Mouse (Mus musculus): ENCODE data around the gene Mrps18a.

Gene Mrps18a

DNA sequence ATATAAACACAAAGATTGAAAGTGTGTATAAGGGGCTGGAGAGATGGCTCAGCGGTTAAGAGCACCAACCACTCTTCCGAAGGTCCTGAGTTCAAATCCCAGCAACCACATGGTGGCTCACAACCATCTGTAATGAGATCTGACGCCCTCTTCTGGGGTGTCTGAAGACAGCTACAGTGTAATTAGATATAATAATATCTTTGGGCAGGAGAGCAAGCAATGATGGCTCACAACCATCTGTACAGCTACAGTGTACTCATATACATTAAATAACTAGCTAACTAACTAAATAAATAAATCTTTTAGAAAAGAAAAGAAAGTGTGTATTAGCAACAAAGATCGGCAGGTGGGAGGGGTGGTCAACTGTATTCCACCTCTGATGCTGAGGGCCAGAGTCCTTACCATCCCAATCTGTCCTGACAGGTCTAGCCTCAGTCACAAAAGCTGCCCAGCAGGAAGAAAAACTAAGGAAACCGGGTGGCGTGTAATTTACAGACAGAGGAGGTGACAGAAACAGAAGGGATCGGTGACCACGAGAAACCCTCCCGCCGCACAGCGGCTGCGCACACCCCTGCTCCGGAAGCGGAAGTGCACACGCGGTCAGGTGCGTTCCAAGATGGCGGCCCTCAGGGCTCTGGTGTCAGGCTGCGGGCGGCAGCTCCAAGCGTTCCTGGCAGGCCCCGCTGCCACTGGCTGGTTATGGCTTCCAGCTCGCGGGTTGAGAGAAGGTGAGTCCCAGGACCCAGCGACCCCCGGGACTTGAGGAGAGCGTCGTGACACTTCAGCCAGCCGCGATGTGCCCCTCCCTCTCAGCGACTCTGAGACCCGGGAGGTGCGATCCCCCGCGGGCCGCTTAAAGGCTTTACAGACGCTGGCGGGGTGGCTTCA lies at the start of gene Mrps18a:
Gene Mrps18a, plus strand, starts transcription at position 585 of the 888 bp plus-strand sequence.
- DNase-seq (ENCODE audit: low read depth, low spot score): peak; percentile 87

DNA sequence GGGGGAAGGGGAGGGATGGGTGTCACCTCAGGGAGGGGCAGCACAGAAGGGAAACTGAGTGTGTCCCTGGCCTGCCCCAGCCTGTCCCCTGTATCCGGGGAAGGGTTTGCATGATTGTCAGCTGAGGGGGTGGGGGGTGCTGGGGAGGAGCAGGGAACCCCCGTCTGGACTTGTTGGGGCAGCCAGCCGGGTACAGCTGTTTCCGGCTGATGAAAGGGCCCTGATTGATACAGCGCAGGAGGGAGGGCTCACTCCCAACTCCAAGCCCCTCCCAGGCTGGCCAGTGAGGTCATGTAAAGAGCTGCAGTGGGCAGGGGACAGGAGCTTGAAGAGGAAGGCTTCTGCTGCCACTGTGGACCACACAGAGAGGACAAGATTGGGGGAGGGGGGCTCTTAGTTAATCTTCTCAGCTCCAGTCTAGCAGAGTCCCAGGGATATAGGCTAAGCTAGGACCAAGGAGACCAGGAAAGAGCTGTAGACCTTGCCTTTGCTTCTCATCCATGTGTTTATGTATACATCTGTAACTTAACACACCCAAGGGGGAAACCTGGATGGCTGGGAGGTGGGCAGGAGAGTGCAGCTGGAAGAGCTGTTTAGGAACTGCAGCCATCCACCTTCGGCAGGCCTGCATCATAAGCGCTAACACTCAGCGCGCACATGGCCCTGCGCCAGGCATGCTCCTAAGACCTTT lies 47.4 kb upstream of the Mrps18a start:
- DNase-seq (ENCODE audit: low read depth, low spot score): no peak

DNA sequence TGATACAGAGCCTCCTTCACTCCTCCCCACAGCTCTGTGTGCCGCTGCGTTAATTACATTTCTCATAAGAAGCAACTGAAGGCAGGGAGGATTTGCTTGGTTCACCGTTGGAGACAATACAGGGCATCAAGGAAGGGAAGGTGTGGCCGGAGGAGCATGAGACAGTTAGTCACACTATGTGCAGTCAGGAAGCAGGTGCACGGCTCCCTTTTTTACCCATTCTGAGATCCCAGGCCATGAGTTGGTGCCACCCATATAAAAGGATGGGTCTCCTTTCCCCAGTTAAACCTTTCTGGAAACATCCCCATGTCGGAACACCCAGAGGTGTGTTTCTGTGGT lies 46.8 kb upstream of the Mrps18a start:
- no peak for DNase-seq (ENCODE audit: low read depth, low spot score)

DNA sequence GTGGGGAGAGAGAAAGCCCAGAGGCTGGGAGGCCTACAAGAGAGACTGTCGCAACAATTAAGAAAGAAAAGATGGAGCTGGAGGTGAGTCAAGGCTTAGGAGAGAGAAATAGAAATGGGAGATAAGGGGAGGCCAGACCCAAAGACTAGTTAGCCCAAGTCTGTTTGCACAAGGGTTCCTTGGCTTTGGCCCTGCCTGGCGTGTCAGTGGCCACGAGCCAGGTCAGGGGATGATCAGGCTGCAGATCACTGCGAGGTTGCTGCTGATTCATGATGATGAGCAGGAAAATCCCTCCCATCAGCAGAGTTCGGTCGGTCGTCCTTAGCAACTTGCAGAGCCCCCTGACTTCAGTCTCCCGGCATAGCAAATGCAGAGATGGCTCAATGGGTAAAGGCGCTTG lies 40.7 kb upstream of the Mrps18a start:
- DNase-seq (ENCODE audit: low read depth, low spot score): no peak

DNA sequence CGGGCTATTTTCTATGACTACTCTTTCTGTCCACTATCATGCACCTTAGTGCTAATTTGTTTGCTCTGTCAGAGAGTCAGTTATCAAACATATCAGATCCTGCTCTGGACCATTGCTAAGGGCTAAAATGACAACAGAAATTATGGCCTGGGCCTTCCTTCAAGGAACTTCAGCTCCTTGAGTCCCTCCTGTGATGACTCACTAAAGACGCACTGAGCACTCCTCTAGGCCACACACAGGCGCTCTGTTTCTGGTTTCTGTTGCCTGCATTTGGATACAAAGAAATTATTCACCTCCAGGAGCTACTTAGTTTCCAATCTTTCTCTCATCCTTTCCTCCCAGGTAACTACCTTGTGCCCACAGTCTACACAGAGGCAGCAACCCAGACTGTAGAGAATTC lies 39.3 kb upstream of the Mrps18a start:
- DNase-seq (ENCODE audit: low read depth, low spot score): no peak

DNA sequence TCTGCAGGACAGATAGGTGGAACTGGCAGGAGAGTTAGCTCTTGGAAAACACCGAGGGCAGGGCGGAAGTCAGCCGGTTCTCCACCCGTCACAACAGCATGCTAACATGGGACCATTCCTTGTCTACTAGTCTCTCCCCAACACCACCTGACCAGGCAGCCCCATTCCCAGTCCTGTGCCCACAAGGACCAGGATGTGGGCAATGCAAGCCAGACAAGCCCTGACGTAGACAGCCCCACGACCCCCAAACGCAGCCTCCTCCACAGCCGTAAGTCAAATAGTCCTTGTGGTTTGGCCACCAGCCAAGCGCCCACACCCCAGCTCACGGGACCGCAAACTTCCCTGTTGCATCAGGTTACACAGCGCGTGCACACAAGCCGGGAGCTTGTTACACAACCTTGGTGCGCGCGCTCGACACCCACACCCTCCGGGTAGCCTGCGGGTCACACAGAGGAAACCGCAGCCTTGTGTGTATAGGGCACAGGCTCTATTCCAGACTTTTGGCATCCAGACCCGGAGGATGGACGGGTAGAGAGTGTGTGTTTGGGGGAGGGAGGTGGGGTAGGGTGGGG lies 37.0 kb upstream of the Mrps18a start:
- DNase-seq (ENCODE audit: low read depth, low spot score): peak; percentile 92

DNA sequence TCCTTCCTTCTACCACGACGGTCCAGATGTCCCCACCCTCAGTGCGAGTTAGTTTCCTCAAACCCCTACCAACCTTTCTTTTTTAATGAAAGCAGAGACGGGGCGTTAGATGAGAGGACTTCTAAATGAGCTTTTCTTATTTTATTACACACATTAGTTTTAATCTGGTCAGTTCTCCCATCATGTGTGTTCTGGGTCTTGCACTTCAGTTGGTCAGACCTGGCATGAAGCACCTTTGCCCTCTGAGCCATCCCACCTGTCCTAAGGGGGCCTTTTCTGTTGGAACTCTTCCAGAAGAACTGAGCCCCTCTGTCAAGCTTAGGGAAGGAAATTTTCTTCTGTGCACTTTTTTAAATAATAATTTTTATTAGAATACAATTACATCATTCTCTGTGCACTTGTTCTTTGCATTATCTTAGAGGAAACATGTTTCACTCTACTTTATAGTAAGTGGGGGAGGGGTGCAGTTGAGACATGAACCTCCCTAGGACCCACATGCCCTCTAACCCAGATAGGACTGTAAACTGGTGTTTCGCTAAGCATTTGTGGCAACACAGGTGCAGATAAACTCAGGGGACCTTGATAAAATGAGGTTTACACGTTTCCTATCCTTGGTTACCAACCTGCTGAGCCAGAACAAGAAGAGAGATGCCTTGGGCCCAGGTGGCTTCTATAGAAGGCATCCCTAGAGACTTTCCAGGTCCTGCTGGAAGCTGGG lies 36.2 kb upstream of the Mrps18a start:
- DNase-seq (ENCODE audit: low read depth, low spot score): no peak

DNA sequence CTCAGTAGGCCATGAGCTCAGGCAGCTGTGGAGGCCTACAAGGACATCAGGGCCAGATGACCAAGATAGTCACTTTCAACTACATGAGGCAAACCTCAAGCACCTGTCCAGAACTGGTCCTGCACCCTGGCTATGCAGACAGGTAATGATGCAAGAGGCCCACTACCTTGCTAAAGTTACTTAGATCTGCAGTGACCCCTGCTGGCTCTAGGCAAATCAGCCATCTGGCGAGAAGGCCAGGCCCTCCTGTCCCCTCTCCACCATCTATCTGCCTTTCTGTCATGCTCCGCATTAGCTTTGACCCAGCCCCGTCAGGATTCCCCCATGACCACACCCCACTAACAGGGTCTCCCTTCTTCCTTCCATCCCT lies 35.7 kb upstream of the Mrps18a start:
- DNase-seq (ENCODE audit: low read depth, low spot score): peak; percentile 68

DNA sequence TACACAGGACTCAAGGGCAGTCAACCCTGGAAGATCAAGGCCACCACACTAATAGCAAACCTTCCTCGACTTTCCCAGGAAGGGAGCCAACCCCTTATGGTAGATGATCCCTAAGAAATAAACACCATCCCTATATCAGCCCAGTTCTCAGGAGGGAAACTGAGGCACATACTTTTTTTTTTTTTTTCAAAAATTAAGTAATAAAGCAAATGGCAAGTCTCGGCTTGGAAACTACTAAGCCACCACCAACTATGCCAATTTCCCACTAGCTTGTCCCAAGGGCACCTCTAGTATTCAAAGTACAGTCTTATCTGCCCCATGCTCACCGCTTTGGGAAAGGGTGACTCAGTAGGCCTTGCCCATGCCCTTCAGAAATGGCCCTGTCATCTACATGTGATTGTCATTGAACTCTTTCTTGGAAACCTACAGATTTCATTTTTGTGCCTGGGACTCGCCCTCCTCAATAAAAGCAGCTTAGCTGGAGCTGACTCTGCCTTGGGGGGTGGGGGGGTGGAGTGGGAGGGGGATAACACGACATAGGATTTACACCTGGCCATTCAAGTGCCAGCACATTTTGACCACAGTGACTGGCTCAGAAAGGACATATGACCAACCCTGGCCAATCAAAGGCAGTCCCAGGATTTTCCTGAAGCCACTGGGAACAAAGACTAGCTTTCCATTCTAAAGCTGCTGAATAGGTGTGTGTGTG lies 35.1 kb upstream of the Mrps18a start:
- DNase-seq (ENCODE audit: low read depth, low spot score): no peak

DNA sequence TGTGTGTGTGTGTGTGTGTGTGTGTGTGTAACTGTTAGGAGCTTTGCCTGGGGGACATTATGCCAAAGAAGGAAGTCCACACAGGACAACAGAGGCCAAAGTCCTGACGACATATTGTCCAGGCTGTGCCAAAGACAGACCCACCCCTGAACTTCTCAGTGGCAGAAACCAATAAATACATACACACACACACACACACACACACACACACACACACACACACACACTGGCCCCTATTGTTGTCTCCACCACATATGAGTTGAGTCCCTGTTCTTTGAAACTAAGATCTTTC lies 34.6 kb upstream of the Mrps18a start:
- DNase-seq (ENCODE audit: low read depth, low spot score): no peak

DNA sequence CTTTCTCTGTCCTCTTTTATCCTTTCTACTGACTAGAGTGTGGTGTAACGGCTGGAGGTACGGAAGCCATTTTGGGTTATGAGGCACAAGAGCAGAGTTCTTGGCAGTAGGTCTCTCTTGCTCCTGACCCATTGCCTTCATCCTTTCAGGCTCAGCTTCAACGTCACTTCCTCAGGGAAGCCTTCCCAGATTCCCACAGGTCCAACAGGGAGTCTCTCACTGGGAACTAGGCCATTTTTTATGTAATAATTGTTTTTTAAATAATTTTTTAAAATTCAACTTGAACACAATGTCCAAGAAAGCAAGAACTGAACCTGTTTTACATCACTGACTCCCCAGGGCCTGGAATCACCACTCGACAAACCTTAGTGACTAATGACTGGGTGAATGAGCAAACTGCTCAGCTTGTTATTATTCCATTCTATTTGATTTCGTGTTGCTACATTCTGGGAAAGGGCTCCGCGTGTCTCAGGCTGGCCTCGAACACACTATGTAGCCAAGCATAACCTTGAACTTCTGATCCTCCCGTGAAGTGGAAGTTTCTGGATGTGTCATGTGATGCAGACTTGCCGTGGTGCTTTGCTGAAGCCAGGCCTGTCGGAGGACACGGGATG lies 32.8 kb upstream of the Mrps18a start:
- no peak for DNase-seq (ENCODE audit: low read depth, low spot score)

DNA sequence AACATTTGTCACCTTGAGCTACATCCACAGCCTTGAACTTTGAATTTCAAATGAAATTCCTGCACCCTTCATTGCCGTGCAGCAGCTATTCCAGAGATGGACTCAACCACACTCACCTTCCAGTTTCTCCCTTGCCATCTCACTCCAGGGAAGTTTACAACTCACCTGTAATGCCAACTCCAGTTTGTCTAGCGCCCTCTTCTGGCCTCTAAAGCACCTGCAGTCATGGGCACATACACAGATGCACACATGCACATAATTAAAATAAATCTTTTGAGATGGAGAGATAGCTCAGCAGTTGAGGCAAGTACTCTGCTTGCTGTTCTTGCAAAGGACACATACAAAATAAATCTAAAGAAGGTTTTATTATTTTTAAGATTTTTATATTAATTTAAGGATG lies 31.7 kb upstream of the Mrps18a start:
- DNase-seq (ENCODE audit: low read depth, low spot score): no peak

DNA sequence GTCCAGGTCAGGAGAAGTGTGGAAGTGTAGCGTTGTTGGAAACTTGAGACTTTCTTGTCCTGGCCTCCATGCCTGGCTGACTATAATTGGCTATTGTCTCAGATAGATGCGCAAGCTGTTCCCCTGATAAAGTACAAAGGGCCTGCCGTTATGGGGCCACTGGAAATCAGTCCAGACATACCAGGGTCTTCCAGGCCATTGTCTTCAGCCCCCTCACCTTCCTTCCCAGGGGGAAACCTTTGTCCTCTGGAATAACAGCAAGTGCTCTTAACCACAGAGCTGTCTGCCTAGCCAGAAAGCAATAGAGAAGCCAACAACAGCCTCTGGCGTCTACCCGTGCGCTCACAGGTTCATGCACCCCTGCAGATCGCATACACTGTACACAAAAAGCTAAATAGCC lies 30.4 kb upstream of the Mrps18a start:
- no peak for DNase-seq (ENCODE audit: low read depth, low spot score)

DNA sequence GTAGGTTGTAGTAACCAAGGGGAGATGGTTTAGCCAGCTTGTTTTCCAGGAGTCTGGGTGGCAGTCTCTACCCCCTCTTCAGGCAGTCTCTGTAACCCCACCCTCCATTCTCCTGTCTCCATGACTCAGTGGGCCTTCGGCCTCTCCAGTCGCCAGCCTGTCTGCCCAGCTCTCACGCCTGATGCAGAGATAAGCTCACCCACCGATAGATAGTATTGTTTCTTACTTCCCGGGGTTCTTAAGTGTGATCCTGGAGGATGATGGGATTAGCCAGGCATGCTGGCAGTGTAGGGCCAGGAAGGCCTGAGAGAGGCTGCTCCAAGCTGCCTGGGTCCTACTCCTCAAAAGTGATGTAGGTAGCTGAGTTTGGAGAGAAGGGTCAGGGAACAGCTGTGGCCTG lies 29.7 kb upstream of the Mrps18a start:
- no peak for DNase-seq (ENCODE audit: low read depth, low spot score)

DNA sequence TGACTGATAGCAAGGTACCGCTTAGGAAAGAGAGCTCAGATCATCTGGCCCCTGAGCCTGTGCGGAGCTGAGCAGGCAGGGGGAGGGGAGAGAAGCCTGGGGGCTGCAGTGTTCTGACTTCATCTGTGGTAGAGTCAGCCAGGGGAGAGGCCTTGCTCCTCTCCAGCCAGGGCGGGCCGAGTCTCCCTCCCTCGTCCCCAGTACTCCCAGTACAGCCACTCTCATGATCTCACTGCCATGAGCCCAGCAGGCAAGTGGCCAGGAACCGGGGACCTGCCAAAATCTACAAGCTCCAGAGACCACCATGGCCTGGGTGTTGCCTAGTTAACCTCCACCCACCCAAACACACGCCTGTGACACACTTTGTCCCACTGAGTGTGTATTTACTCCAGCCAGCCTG lies 29.1 kb upstream of the Mrps18a start:
- no peak for DNase-seq (ENCODE audit: low read depth, low spot score)

DNA sequence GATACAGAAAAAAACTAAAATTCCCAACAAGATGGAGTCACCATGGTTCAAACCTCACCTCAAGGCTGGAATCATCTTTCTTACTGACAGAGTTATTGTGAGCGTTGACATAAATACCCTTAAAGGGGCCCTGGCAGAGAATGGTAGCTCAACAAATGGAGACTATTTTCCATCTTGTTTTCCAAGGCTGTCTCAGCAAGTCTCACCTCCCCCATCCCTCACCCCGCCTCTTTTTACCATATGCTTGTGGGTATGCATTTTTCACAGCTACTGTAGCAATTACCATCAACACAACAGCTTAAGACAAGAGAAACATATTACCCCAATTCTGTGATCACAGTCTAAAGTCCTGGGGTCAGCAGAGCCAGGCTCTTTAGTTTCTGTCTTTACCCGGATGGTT lies 27.4 kb upstream of the Mrps18a start:
- no peak for DNase-seq (ENCODE audit: low read depth, low spot score)

DNA sequence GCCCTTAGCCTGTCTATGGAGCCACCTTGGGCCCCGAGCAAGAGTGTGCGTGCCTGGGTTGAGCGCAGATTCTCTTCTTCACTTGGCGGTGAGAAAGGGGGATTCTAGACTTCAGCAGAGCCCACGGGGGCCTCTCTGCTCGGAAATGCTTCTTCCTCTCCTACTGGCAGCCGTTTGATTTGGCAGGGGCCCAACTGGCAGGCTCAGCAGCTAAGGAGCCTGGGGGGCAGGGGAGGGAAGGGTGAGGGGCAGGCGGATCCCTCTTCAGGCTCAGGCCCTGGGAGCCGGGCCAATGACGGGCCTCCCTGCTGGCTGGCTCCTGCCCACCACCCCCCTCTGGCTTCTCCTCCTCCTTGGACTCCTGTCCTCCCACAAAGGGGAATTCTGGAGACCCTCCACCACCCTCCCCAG lies 26.7 kb upstream of the Mrps18a start:
- DNase-seq (ENCODE audit: low read depth, low spot score): no peak

DNA sequence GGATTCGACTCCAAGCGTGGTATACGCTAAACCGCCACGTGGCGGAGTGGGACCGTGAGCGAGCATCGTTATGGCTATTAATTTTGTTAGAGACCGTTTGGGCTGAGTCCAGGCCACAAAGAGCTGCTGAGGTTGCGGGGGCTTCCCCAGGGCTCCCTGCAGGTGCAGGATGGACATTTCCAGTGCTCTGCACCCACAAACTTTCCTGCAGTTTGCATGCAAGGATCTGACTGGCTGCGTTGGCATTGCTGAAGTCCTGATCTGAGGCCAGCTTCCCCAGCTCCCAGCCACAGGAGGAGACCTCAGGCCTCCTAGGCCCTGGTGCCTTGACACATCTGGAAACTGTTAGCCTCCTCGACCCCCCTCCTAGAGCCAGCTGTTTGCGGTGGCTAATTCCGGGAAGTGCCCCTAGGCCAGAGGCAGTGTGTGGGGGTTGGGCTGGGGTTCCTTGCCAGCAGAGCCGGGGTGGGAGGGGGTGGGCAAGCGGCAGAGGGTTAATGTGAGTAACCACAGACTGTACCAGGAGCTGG lies 24.4 kb upstream of the Mrps18a start:
- no peak for DNase-seq (ENCODE audit: low read depth, low spot score)

DNA sequence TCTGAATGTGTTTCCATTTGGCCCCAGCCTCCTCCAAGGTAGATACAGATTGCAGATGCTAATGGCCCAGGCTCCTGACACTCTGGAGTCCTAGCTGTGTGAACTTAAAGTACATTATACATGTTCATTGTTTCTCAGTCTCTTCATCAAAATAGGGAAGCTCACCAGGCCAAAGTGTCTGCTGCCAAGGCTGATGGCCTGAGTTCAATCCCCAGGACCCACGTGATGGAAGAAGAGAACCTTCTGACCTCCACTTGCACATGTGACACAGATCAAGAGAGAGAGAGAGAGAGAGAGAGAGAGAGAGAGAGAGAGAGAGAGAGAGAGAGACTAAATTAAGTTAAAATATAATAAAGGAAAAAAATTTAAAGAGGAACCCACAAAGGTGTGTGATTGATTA lies 19.4 kb upstream of the Mrps18a start:
- no peak for DNase-seq (ENCODE audit: low read depth, low spot score)

DNA sequence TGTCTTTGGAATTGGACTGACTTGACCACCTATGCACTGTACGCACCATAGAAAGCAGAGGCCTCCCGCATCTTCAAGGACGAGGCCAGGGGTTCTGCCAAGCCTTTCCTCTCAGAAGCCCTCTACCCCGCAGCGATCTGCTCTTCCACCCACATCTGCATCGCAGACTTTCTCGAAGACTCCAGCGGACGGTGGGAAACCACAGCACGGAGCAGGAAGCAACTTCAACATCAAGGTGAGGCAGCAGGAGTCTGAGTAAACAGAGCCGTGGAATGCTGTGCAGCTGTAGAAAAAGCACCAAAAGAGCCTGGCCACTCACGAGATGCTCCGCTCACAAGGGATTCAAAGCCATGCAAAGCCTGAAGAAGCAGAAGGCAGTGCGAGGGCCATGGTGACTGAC lies 18.9 kb upstream of the Mrps18a start:
- DNase-seq (ENCODE audit: low read depth, low spot score): no peak

DNA sequence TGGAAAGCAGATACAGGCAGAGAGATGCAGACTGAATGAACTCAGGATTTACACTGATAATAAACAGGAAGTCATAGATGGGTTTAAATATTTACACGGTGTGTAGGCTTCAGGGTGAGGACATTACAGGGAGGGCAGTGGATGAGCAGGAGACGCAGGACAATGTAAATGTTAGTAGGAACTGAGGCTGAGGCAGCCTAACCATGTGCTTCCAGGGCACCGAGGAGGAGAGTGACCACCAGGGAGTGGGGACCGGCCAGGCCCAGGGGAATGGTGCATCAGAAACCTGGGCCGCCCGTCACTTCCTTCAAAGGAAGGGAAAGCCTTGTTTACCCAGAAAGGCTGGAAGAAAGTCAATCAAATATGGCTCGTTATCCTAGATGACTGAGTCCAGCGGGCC lies 12.3 kb upstream of the Mrps18a start:
- no peak for DNase-seq (ENCODE audit: low read depth, low spot score)
